Mouse (Mus musculus): Measurements from ENCODE around the gene Fam228a. TPM values are rescaled to one million over a fixed set of nuclear protein-coding genes. Genes with fewer than 3 reads are reported as not detected.

Gene Fam228a
- total RNA-seq, 2 experiments from 2014 or later: 0.14 to 0.27 TPM

Other genes with a start within 250 kb of the Fam228a start
- gene Itsn2, start 145.8 kb downstream of the Fam228a start, total RNA-seq (2021): 10 to 100 TPM; 24.5 to 33.2 TPM
- gene Gm3625, start 145.5 kb downstream of the Fam228a start, total RNA-seq (2021): not detected
- 1 to 10 TPM; 1.9 to 2.6 TPM for gene Pfn4, start 30.6 kb upstream of the Fam228a start, total RNA-seq (2021)
- gene Fam228b, start 30.8 kb upstream of the Fam228a start, total RNA-seq (2021): 1 to 10 TPM; 4.6 to 7.8 TPM
- 10 to 100 TPM; 55.5 to 64.4 TPM for gene Sf3b6, start 79.1 kb upstream of the Fam228a start, total RNA-seq (2021)
- 1 to 10 TPM; 2.6 to 2.9 TPM for gene Fkbp1b, start 103.2 kb upstream of the Fam228a start, total RNA-seq (2021)
- 1 to 10 TPM; 4.8 to 6.0 TPM for gene Wdcp, start 104.9 kb upstream of the Fam228a start, total RNA-seq (2021)
- gene Mfsd2b, start 135.9 kb upstream of the Fam228a start, total RNA-seq (2021): 1 to 10 TPM in 1 of 2 experiments, under 1 TPM in 1; 0.78 to 1.3 TPM
- 10 to 100 TPM; 44.6 to 53.0 TPM for gene Ubxn2a, start 169.3 kb upstream of the Fam228a start, total RNA-seq (2021)
- 10 to 100 TPM; 25.5 to 28.7 TPM for gene Atad2b, start 178.9 kb upstream of the Fam228a start, total RNA-seq (2021)